8 mouse cellular contexts compared by ENCODE assay signal in genomic region chr13:23990928-23991327, GRCm38 (mm10). TPM values are rescaled to one million over a fixed set of nuclear protein-coding genes. Genes with fewer than 3 reads are reported as not detected.
DNase-seq lines count a peak whose midpoint lies in the region; ATAC-seq lines count a peak whose summit lies in the region.

TSS of gene Scgn (minus strand) at chr13:23991214.

- no peaks in the 10 kb centered on the region for H3K9me3 ChIP-seq in embryonic facial prominence, embryonic 14.5 days (ENCODE audit: control insufficient read depth, low read length)
- no peaks in the 10 kb centered on the region for H3K9me3 ChIP-seq in hindbrain, embryonic 14.5 days (ENCODE audit: control insufficient read depth, low read length)
- no peaks in the 10 kb centered on the region for H3K9me3 ChIP-seq in limb, embryonic 13.5 days

- peaks cover 27% of the 10 kb centered on the region for H3K27me3 ChIP-seq in embryonic facial prominence, embryonic 14.5 days (replicated peaks; ENCODE audit: control insufficient read depth, insufficient read depth, low read length)
- H3K27me3 ChIP-seq in hindbrain, embryonic 14.5 days (ENCODE audit: control insufficient read depth, insufficient read depth, low read length) = peaks cover 23% of the 10 kb centered on the region
- H3K27me3 ChIP-seq in limb, embryonic 13.5 days = peaks cover 31% of the 10 kb centered on the region

- H3K4me1 ChIP-seq in embryonic facial prominence, embryonic 14.5 days (ENCODE audit: control insufficient read depth, insufficient read depth, low read length) = no peaks in the 10 kb centered on the region
- H3K4me1 ChIP-seq in hindbrain, embryonic 14.5 days (replicated peaks; ENCODE audit: control insufficient read depth, insufficient read depth, low read length) = no peaks in the 10 kb centered on the region
- 0 out of 2 replicates have a peak, but pooled peaks cover 3% of the 10 kb centered on the region for H3K4me1 ChIP-seq in limb, embryonic 13.5 days

- H3K4me3 ChIP-seq in embryonic facial prominence, embryonic 14.5 days (ENCODE audit: low read depth, low read length) = no peak within 1 kb of the TSS
- H3K4me3 ChIP-seq in hindbrain, embryonic 14.5 days (replicated peaks; ENCODE audit: low read length) = peak within 1 kb of the TSS; percentile 20
- no peak within 1 kb of the TSS for H3K4me3 ChIP-seq in limb, embryonic 13.5 days

- DNase-seq in cerebellum, postnatal 14 days = peak; percentile 13 to 24
- no peak for DNase-seq in cerebellum, adult 11-12 months
- peak; percentile 83 for DNase-seq in NIH3T3 (ENCODE audit: low read depth)
- DNase-seq in embryonic facial prominence, embryonic 14.5 days (ENCODE audit: low spot score) = peak; percentile 88
- peak; percentile 69 for DNase-seq in hindbrain, embryonic 14.5 days (ENCODE audit: low spot score)
- DNase-seq in naive thymus-derived CD4-positive, alpha-beta T cell, adult 2 months (ENCODE audit: low read depth) = peak; percentile 1
- peak; percentile 9 to 35 for DNase-seq in urinary bladder, adult 18-20 months (ENCODE audit: low spot score in 2 of 2)

- no peak within 1 kb of the TSS for H3K9ac ChIP-seq in embryonic facial prominence, embryonic 14.5 days (ENCODE audit: low read depth, low read length)
- no peak within 1 kb of the TSS for H3K9ac ChIP-seq in hindbrain, embryonic 14.5 days
- H3K9ac ChIP-seq in limb, embryonic 13.5 days = no peak within 1 kb of the TSS

- WGBS in embryonic facial prominence, embryonic 14.5 days = 1% methylated on average over 20 of the region's 20 CpGs
- WGBS in hindbrain, embryonic 14.5 days = under 1% methylated on average over 20 of the region's 20 CpGs
- WGBS in limb, embryonic 13.5 days = under 1% methylated on average over 20 of the region's 20 CpGs

- H3K4me2 ChIP-seq in embryonic facial prominence, embryonic 14.5 days (ENCODE audit: low read depth, low read length) = peak within 1 kb of the TSS; percentile 16; the same call in 1 of the 2 replicates
- peak within 1 kb of the TSS; percentile 52 for H3K4me2 ChIP-seq in hindbrain, embryonic 14.5 days (replicated peaks)
- H3K4me2 ChIP-seq in limb, embryonic 13.5 days (replicated peaks) = peak within 1 kb of the TSS; percentile 37

- ATAC-seq in embryonic facial prominence, embryonic 14.5 days (ENCODE audit: low read depth) = no peak
- ATAC-seq in hindbrain, embryonic 14.5 days (ENCODE audit: low FRiP score) = peak; percentile 53; the same call in 1 of the 2 replicates
- no peak; the same call in 1 of the 2 replicates for ATAC-seq in limb, embryonic 13.5 days (ENCODE audit: low FRiP score, low read depth)

- no peaks in the 10 kb centered on the region for H3K36me3 ChIP-seq in embryonic facial prominence, embryonic 14.5 days (ENCODE audit: control insufficient read depth, insufficient read depth, low read length)
- no peaks in the 10 kb centered on the region for H3K36me3 ChIP-seq in hindbrain, embryonic 14.5 days (replicated peaks; ENCODE audit: control insufficient read depth, insufficient read depth)
- no peaks in the 10 kb centered on the region for H3K36me3 ChIP-seq in limb, embryonic 13.5 days

- H3K27ac ChIP-seq in embryonic facial prominence, embryonic 14.5 days (replicated peaks; ENCODE audit: low read depth, low read length) = no peak within 1 kb of the TSS
- H3K27ac ChIP-seq in hindbrain, embryonic 14.5 days = no peak within 1 kb of the TSS
- H3K27ac ChIP-seq in limb, embryonic 13.5 days = no peak within 1 kb of the TSS

RNA-seq across cellular contexts. Expression of gene Scgn, which starts in this region (rescaled TPM):
- 0.32 and 0.38 TPM in 2 replicates for polyA plus RNA-seq in embryonic facial prominence, embryonic 14.5 days (2014; fragmentation: Nextera tagmentation; extraction: Ambion mirVana)
- polyA plus RNA-seq in hindbrain, embryonic 14.5 days (2014; fragmentation: Nextera tagmentation; extraction: Ambion mirVana) = 0.63 and 1.0 TPM in 2 replicates
- 0.27 TPM in 1 of 2 replicates, not detected in the other for polyA plus RNA-seq in limb, embryonic 13.5 days (2015; fragmentation: Nextera tagmentation; extraction: Ambion mirVana)

Comparison
In these comparisons a context has a peak if more than half of its experiments do, and no peak if none do; other contexts are left out.
1. Peak in DNase-seq and H3K4me2 ChIP-seq in embryonic facial prominence, embryonic 14.5 days; RNA of the gene not detected or under 1 TPM.